Mouse (Mus musculus): ENCODE data around the gene Arl5b.

Arl5b gene

DNA sequence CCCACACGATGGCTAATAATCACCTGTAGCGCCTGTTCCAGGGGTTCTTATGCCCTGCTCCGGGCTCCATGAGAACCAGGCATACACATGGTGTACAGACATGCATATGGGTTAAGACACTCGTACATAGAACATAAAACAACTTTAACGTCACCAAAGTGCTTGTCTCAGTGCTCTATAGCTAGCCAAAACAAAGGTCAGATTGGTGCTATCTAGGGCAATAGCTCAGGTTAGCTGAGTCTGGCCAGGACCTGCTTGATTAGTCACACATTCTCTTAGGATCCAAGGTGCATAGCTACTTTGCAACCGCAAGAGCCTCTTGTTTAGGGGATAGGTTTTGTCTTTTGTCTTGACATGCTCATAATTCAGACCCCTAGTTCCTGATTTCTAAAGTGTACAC lies 63.5 kb downstream of the Arl5b start:
- no peak for DNase-seq (ENCODE audit: low spot score)

DNA sequence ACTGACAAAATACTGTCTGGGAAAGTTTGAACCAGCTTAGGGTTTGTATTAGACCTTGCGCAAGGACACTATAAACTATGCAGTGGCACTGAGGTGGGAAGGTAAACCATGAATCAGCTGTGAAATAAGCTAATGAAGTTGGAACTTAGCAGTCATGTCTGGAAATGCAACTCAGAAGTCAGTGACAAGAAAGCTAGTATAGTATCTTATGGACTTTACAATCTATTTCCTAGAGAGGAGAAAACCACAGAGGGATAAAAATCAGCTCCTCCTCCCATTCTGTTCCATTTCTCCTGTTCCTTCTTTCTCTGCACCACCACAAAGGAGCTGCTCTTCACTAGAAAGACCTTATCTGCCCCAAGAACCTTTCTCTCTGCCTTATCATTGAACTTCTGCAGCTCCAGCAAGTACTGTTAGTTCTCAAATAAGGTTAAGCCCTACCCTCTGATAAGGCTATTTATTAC lies 72.1 kb downstream of the Arl5b start:
- no peak for DNase-seq (ENCODE audit: low spot score)

All from lung, postnatal 25 days (tissue).